Mouse (Mus musculus) midbrain, embryonic 11.5 days (tissue): ENCODE results near the gene Eng. TPM values are rescaled to one million over a fixed set of nuclear protein-coding genes. Genes with fewer than 3 reads are reported as not detected.

ENCODE experiments used
- ATAC-seq: fragments of 200-750 bp; cut with Nextera tagmentation; 2 replicates; pipeline ENCODE4 v1.8.0; 2017; ENCODE audit warnings: moderate TSS enrichment, moderate library complexity; ENCODE audit not compliant: low FRiP score
- DNase-seq: peaks from one replicate; pipeline ENCODE4 v3.0.0; 2015; ENCODE audit warnings: low spot score; ENCODE audit errors: missing footprints
- H3K27ac ChIP-seq: fragments of 300-500 bp; sonication (generic); 2 replicates; pipeline ENCODE4 v1.5.1; 2014; ENCODE audit warnings: low read depth, low read length
- H3K27me3 ChIP-seq: fragments of 300-500 bp; sonication (generic); 2 replicates; pipeline ENCODE4 v1.6.1; 2014; ENCODE audit warnings: mild to moderate bottlenecking, low read length, moderate library complexity, mixed read lengths; ENCODE audit not compliant: control insufficient read depth, insufficient read depth
- H3K36me3 ChIP-seq: fragments of 300-500 bp; sonication (generic); 2 replicates; pipeline ENCODE4 v1.6.1; 2014; ENCODE audit warnings: mild to moderate bottlenecking, low read length, moderate library complexity, mixed read lengths; ENCODE audit not compliant: control insufficient read depth, insufficient read depth
- H3K4me1 ChIP-seq: fragments of 300-500 bp; sonication (generic); 2 replicates; pipeline ENCODE4 v1.6.1; 2014; ENCODE audit warnings: low read length; ENCODE audit not compliant: control insufficient read depth, insufficient read depth
- H3K4me2 ChIP-seq: fragments of 300-500 bp; sonication (generic); 2 replicates; pipeline ENCODE4 v1.6.1; 2014; ENCODE audit warnings: mild to moderate bottlenecking, moderate library complexity
- H3K4me3 ChIP-seq: fragments of 300-500 bp; sonication (generic); 2 replicates; pipeline ENCODE4 v1.5.1; 2014; ENCODE audit warnings: low read depth, low read length
- H3K9ac ChIP-seq: fragments of 300-500 bp; sonication (generic); 2 replicates; pipeline ENCODE4 v1.6.1; 2014; ENCODE audit warnings: low read length
- H3K9me3 ChIP-seq: fragments of 300-500 bp; sonication (generic); 2 replicates; pipeline ENCODE4 v1.6.1; 2016; ENCODE audit warnings: low read length; ENCODE audit not compliant: control insufficient read depth
- WGBS: fragments of 180-500 bp; shearing (Covaris S2); extraction: QIAGEN DNeasy Blood & Tissue Kit; methylation state at CpG from one replicate; pipeline ENCODE4 v1.1.7; 2014; 5-methylcytosine and 5-hydroxymethylcytosine counted together
- polyA plus RNA-seq: library from polyadenylated mRNA; unstranded; fragments of >200 nt; fragmentation: Nextera tagmentation; extraction: Ambion mirVana; gene quantifications from 2 replicates; pipeline ENCODE4 v1.2.1, GENCODE M21; 2014

The Eng gene
- polyA plus RNA-seq, 1 experiment from 2014 or later: 22.7 TPM

- Histone ChIP-seq H3K9ac (no peak overlapping the region), H3K4me3 (no peak overlapping the region), H3K4me1 (no peaks in the 10 kb centered on the region), H3K27ac (no peak overlapping the region), H3K9me3 (no peaks in the 10 kb centered on the region), H3K4me2 (no peak overlapping the region), H3K36me3 (peaks cover 6% of the 10 kb centered on the region; the same call in 1 of the 2 replicates), H3K27me3 (no peaks in the 10 kb centered on the region)
- no peak for ATAC-seq
- WGBS: 86% methylated on average over 19 of the region's 19 CpGs
- DNase-seq: no peak
These were observed 34.7 kb downstream of the Eng start for GRCm38 (mm10) chr2:32680961-32681650.

GRCm38 (mm10) chr2:32681754-32682153 is 35.4 kb downstream of the Eng start:
- no peak overlapping the region for H3K4me2 ChIP-seq
- ATAC-seq: no peak
- no peak overlapping the region for H3K27ac ChIP-seq
- DNase-seq: no peak
- no peaks in the 10 kb centered on the region for H3K9me3 ChIP-seq
- peaks cover 6% of the 10 kb centered on the region; the same call in 1 of the 2 replicates for H3K36me3 ChIP-seq
- H3K27me3 ChIP-seq: no peaks in the 10 kb centered on the region
- WGBS: 65% methylated on average over 6 of the region's 6 CpGs
- no peaks in the 10 kb centered on the region for H3K4me1 ChIP-seq
- H3K9ac ChIP-seq: no peak overlapping the region
- H3K4me3 ChIP-seq: no peak overlapping the region

GRCm38 (mm10) chr2:32682721-32683417 is 36.5 kb downstream of the Eng start:
- Histone ChIP-seq H3K27ac (no peak overlapping the region), H3K4me2 (no peak overlapping the region), H3K4me3 (no peak overlapping the region), H3K9me3 (no peaks in the 10 kb centered on the region), H3K36me3 (peaks cover 11% of the 10 kb centered on the region; the same call in 1 of the 2 replicates), H3K4me1 (no peaks in the 10 kb centered on the region), H3K27me3 (no peaks in the 10 kb centered on the region), H3K9ac (no peak overlapping the region)
- no peak for DNase-seq
- no peak for ATAC-seq
- WGBS: 81% methylated on average over 14 of the region's 14 CpGs

GRCm38 (mm10) chr2:32683701-32684100 is 37.3 kb downstream of the Eng start:
- H3K9me3 ChIP-seq: no peaks in the 10 kb centered on the region
- H3K9ac ChIP-seq: no peak overlapping the region
- ATAC-seq: no peak
- H3K27me3 ChIP-seq: no peaks in the 10 kb centered on the region
- no peak overlapping the region for H3K4me2 ChIP-seq
- no peak overlapping the region for H3K27ac ChIP-seq
- H3K36me3 ChIP-seq: peaks cover 11% of the 10 kb centered on the region; the same call in 1 of the 2 replicates
- 90% methylated on average over 10 of the region's 10 CpGs for WGBS
- H3K4me3 ChIP-seq: no peak overlapping the region
- DNase-seq: no peak
- H3K4me1 ChIP-seq: no peaks in the 10 kb centered on the region

GRCm38 (mm10) chr2:32684681-32685428 is 38.5 kb downstream of the Eng start:
- no peak overlapping the region for H3K4me3 ChIP-seq
- no peak overlapping the region for H3K4me2 ChIP-seq
- no peaks in the 10 kb centered on the region for H3K9me3 ChIP-seq
- ATAC-seq (no peak), DNase-seq (no peak)
- no peaks in the 10 kb centered on the region for H3K4me1 ChIP-seq
- WGBS: 92% methylated on average over 15 of the region's 15 CpGs
- no peaks in the 10 kb centered on the region for H3K27me3 ChIP-seq
- no peak overlapping the region for H3K9ac ChIP-seq
- peaks cover 11% of the 10 kb centered on the region; the same call in 1 of the 2 replicates for H3K36me3 ChIP-seq
- no peak overlapping the region for H3K27ac ChIP-seq

- Histone ChIP-seq H3K4me2 (no peak overlapping the region), H3K36me3 (peaks cover 11% of the 10 kb centered on the region; the same call in 1 of the 2 replicates), H3K27me3 (no peaks in the 10 kb centered on the region), H3K4me3 (no peak overlapping the region), H3K4me1 (no peaks in the 10 kb centered on the region), H3K9ac (no peak overlapping the region), H3K27ac (no peak overlapping the region), H3K9me3 (no peaks in the 10 kb centered on the region)
- DNase-seq (no peak), ATAC-seq (no peak)
- 93% methylated on average over 3 of the region's 3 CpGs for WGBS
These were observed 39.4 kb downstream of the Eng start for GRCm38 (mm10) chr2:32685807-32686206.

- Histone ChIP-seq H3K27me3 (no peaks in the 10 kb centered on the region), H3K4me1 (no peaks in the 10 kb centered on the region), H3K9me3 (no peaks in the 10 kb centered on the region), H3K4me2 (no peak overlapping the region), H3K4me3 (no peak overlapping the region), H3K9ac (no peak overlapping the region), H3K27ac (no peak overlapping the region), H3K36me3 (peaks cover 11% of the 10 kb centered on the region; the same call in 1 of the 2 replicates)
- ATAC-seq (no peak), DNase-seq (no peak)
- WGBS: 88% methylated on average over 6 of the region's 6 CpGs
These were observed 40.2 kb downstream of the Eng start for GRCm38 (mm10) chr2:32686640-32687039.

GRCm38 (mm10) chr2:32687562-32687961 is 41.2 kb downstream of the Eng start:
- Histone ChIP-seq H3K4me1 (peaks cover 1% of the 10 kb centered on the region; the same call in 1 of the 2 replicates), H3K9me3 (no peaks in the 10 kb centered on the region), H3K27me3 (no peaks in the 10 kb centered on the region), H3K36me3 (peaks cover 10% of the 10 kb centered on the region; the same call in 1 of the 2 replicates), H3K4me2 (no peak overlapping the region), H3K4me3 (no peak overlapping the region), H3K9ac (no peak overlapping the region), H3K27ac (no peak overlapping the region)
- WGBS: 97% methylated on average over 8 of the region's 8 CpGs
- ATAC-seq (no peak), DNase-seq (no peak)

GRCm38 (mm10) chr2:32689420-32689819 is 43.0 kb downstream of the Eng start:
- Histone ChIP-seq H3K9me3 (no peaks in the 10 kb centered on the region), H3K9ac (no peak overlapping the region), H3K27me3 (no peaks in the 10 kb centered on the region), H3K4me1 (peaks cover 7% of the 10 kb centered on the region), H3K4me2 (no peak overlapping the region), H3K4me3 (no peak overlapping the region), H3K27ac (no peak overlapping the region), H3K36me3 (peaks cover 4% of the 10 kb centered on the region; the same call in 1 of the 2 replicates)
- 18% methylated on average over 5 of the region's 5 CpGs for WGBS
- ATAC-seq (no peak), DNase-seq (peak; percentile 98)
